Mouse (Mus musculus) spleen, embryonic (tissue): Measurements from ENCODE around the gene Siglecg.
"Not testable (repeated sequence)": the region's sequence is repeated elsewhere in the genome, so short reads cannot be mapped to it uniquely, and the experiment has no call there.

Experiments used
- CTCF ChIA-PET: fragments of 350-600 bp; sonication (Branson Sonifier 250); formaldehyde crosslinking; loops from one replicate; lab custom pipeline; 2022; lab: Charles Lee

Gene Siglecg

DNA sequence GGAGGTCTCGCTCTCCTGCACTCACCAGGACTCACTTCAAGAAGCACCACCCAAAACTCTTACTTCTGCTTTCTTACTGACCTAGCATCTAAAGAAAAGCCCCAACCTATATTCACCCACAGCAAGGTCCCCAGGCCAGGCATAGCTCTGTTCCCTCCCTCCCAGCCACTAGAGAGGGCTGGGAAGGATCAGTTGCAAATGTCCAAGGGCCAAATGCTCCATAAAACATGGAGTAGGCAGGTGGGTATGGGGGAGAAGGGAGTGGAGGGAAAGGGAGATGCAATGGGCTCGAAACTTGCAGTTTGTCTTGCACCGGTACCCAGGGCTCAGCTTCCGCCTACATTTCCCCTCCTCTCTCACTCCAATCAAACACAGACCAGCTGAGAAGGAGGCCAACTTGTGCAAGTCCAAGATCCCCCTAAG lies at the start of gene Siglecg:
Gene Siglecg, plus strand, starts transcription at position 74 of the 423 bp plus-strand sequence.
- CTCF ChIA-PET, result no interaction called here

DNA sequence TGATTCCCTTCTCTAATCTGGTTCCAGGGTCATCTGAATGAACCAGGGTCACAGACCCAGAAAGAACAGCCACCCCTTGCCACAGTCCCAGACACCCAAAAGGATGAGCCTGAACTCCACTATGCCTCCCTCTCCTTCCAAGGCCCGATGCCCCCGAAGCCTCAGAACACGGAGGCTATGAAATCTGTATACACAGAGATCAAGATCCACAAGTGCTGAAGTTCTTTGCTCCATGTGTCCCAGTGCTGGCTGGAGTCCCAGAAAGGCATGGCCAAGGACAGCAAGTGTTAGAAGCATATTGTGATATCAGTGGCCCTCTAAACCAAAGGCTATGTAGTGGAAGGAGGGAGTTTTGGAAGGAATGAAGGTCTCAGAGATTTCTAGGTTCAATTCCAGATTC lies 49.4 kb upstream of the Siglecg start:
- CTCF ChIA-PET, result no interaction called here

DNA sequence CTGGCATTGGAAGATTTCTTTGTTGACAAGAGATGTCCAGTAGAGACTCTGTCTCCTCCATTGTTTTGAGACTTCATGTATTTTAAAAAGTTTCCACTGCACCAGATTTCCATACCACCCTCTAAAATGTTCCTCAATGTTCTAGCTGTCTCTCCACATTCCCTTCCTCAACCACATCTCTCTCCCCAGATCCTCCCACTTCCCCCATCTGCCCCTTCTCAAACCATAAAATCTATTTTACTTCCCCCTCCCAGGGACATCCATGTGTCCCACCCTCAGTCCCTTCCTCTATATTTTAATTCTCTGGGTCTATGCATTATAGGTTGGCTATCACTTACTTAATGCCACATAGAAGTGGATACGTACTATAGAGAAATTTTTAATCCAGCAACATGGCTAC lies 46.6 kb upstream of the Siglecg start:
- CTCF ChIA-PET, result no interaction called here

DNA sequence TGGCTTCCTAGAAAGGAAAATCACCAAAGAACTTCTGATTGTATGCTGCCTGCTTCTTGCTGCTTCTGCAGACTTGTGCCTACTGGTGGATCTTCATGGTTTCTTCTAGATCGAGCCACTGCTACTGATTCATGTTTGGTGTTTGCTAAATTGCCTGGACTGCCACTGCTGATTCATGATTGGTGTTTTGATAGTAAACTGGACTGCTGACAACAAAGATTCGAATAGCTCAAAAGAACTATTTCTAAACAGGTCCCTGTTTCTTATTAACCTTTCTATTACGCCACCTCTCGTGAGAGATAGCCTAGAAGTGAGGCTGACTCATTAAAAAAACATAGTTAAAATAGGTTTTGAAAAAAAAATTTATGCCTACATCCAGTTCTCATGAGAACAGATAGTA lies 46.0 kb upstream of the Siglecg start:
- CTCF ChIA-PET, result no interaction called here

DNA sequence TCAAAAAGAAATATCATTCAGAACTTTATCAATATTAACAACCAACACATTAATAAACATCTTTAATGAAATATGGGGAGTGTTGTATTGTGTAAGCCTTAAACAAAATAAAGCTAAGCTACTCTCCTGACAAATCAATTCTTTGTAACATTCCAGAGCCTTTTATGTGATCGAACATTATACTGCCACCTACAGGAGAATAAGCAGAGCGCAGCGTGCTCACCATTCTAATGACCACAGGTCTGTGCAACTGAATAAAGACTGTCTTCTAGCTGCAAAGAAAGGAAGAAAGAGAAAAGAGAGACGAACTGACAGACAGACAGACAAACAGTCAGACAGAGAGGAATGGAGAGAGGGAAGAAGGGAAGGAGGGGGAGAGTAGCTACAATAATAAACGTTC lies 29.8 kb upstream of the Siglecg start:
- CTCF ChIA-PET, result no interaction called here

DNA sequence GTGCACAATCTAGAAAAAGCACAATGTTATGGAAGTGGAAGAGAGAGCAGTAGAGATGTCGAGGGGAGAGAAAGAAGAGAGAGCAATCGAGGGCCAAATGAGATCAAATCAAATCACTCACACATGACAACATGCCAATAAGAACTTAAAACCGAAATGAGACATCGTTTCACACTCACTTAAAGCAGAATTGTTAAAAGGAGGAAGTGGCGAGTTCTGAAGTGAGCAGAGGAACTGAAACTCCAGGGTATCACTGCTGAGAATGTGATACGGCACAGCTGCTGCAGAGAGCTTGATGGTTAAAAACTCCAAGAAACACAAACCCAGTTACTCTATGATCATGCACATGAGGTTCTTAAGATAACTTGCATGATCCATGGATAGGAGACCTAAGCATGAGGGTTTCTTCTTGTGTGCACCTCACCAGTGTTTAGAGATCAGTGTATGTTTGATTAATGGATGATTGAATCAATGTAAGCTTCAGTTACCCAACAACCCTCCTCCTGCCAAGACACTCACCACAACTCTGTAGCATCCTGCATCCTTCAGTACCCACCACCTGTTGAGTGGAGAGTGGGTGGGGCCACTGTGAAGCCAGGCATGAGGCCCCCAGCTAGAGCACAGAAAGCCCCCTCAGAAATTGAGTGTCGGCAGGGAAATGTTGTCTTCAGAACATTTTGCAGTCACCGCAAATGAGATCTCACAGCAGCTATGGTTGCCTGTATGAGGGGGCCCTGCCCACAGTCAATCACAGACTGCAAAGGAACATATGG lies 15.5 kb upstream of the Siglecg start:
- CTCF ChIA-PET, result no interaction called here

DNA sequence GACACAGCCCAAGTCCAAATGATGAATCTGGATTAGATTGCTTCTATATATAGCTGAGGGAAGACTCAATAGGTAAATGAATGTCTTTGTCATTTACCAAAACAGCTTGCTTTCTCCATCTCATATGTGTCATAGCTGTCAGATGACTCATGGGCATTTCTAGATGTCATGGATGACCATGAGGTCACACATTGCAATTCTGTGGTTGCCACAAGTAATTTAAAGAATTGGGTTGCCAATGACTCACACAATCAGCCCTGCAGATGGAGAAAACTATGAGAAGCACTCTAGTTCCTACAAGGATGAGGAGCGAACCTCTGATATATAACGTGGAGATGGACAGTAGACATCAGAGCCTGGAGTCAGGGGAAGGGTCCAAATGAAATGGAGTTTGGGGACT lies 8.5 kb upstream of the Siglecg start:
- CTCF ChIA-PET, result interaction anchor here (0.7 kb wide), 1 partner anchor 45 kb away, joined by 4 read pairs; no protein-coding TSS in a partner anchor

DNA sequence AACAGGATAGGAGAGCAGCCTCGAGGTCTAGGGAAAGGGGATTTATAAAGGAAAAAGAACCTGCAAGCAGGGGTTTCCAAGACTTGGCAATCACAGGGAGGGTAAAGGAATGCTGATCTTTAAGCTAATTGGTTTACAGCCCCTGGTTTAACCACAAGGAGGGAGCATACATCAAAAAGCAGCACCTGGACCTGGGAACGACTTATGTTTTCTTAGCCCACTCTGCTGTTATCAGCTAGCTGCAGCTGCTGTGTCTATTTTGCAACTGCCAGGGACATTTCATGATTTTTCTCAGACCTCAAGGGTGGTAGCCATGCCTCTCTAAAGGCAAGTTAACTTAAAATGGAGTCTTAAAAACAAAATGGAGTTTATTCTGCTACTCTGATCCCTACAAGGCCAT lies 5.3 kb upstream of the Siglecg start:
- CTCF ChIA-PET, result interaction anchor here (0.5 kb wide), 1 partner anchor 8 kb away, joined by 3 read pairs; no protein-coding TSS in a partner anchor

DNA sequence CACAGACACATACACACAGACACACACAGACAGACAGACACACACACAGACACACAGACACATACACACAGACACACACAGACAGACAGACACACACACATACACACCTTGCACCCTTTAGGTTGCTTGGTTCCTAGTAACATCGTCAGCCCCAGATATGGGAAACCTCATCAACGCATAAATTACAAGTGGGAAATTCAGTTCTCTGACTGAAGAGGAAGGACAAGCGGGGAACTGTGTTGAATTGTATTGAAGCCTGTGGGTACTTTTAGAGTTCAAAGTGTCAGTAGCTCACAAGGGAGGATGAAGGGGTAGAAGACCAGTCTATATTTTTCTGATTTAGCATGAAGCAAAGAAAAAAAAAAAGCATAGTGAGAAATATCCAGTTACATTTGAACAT lies 431 bp upstream of the Siglecg start:
- CTCF ChIA-PET, result no interaction called here

DNA sequence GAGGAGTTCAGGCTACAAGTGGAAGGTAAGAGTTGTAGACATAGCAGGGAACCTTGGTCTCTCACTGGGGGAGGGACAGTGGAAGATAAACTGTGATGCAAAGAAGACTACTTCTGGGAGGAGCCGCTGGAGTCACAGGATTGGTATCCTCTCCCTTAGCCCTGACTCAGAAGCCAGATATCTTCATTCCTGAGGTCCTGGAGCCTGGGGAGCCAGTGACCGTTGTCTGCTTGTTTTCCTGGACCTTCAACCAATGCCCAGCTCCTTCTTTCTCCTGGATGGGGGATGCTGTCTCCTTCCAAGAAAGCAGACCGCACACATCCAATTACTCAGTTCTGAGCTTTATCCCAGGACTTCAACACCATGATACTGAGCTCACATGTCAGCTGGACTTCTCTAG lies 1.1 kb downstream of the Siglecg start:
- CTCF ChIA-PET, result interaction anchor here (0.7 kb wide), 1 partner anchor 8 kb away, joined by 5 read pairs; no protein-coding TSS in a partner anchor

DNA sequence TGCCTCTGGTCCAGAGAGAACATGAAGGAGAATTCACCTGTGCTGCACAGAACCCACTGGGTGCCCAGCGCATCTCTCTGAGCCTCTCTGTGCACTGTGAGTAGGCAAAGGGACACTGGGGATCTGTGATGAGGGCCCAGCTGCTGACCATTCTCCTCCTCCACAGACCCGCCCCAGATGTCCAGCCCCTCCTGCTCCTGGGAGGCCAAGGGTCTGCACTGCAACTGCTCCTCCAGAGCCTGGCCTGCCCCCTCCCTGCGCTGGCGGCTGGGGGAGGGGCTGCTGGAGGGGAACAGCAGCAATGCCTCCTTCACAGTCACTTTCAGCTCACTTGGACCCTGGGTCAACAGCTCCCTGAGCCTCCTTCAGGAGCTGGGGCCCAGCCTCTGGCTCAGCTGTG lies 3.7 kb downstream of the Siglecg start:
- CTCF ChIA-PET, result not testable (repeated sequence)

DNA sequence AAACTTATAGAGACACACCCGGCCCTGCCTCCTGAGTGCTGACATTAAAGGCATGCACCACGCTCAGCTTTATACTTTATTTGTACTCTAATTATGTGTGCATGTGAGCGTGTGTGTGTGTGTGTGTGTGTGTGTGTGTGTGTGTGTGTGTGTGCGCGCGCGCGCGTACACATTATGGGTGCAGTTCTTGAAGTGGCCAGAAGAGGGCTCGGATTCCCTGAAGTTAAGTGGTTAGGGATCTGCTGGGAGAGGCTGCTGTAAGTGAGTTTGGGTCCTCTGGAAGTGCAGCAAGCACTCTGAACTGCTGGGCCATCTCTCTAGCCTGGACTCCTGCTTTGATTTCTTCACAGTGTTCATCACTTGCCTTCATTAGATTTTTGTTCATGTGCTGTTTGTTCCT lies 9.3 kb downstream of the Siglecg start:
- CTCF ChIA-PET, result interaction anchor here (0.6 to 0.9 kb wide), 3 partner anchors 8 to 10 kb away, joined by 4 to 9 read pairs (median 5); no protein-coding TSS in a partner anchor

DNA sequence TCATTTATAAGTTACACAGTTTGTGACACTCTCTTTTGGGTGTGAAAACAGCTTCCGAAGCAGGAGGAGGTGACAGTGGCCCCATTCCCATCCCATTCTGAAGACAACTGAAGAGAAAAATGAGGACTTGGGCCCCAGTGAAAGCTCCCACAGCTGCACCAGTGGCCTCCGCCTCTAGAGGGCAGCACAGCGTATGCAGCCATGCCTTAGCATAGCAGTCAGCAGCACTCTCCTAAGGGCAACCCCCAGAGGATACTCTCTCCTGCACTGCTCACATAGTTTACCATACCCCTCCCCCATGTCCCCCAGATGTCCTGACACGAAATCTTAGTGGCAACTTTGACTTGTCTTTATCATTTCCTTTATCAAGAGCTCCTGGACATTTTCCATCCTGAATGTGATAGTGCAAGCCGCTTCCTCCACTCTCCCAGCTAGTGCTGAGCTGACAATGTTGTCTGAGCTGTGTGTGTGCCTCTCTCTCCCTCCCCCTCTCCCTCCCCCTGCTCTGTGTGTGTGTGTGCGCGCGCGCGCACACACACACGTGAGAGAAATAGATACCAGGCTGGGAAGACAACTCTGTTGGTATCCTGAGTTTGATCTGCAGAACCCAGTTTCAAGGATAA lies 15.1 kb downstream of the Siglecg start:
- CTCF ChIA-PET, result interaction anchor here (0.6 to 1.0 kb wide), 3 partner anchors 26 to 76 kb away, joined by 3 to 6 read pairs (median 4); no protein-coding TSS in a partner anchor

DNA sequence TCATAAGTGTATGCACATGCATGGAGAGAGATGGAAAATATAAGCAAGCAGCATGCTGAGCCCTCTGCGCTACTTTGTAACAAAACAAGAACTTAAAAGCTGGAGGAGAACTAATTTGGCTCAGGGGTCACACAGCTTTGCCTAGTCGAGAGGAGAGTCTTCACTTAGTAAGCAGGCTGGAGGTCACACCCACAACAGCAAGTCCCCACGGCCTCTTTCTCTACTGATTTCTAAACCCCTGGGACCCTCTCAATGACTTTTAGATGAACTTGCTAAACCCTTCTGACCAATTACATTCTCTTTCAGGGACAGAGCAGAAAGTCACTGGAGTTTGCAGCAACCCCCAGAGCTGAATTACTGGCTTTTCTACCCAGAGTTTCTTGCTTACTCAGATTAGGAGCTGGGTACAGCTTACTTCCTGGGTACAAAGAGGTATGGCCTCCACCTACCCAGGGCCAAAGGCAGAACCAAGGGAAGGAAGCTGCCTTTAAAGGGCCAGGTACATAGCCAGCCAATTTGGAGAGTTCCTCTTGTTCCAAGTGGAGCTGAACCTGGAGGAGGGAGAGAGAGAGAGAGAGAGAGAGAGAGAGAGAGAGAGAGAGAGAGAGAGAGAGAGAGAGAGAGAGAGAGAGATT lies 16.1 kb downstream of the Siglecg start:
- CTCF ChIA-PET, result interaction anchor here (0.5 to 1.0 kb wide), 3 partner anchors 33 to 142 kb away, joined by 3 to 5 read pairs (median 4); no protein-coding TSS in a partner anchor

DNA sequence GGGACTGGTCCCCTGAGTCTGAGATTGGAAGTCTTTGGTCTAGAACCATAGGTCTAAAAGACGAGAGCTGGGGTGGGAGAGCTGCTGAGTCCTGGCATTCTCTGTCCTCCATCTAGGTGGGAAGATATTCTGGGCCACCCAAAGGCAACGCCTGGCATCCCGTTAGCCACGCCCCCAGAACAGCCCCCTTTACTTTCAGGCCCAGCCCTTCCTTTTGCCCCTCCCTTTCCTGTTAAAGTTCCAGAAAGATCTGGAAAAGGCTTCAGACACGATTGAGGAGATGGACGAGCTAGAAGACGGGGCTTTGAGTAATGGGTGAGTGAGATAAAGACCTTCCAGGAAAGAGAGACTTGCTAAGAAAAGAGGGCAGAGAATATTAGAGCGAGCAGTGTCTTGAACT lies 19.4 kb downstream of the Siglecg start, which contains the start of gene Lim2:
Gene Lim2, plus strand, starts transcription at position 265 of the 400 bp plus-strand sequence.
- CTCF ChIA-PET, result interaction anchor here (0.6 kb wide), 1 partner anchor 10 kb away, joined by 9 read pairs; no protein-coding TSS in a partner anchor

DNA sequence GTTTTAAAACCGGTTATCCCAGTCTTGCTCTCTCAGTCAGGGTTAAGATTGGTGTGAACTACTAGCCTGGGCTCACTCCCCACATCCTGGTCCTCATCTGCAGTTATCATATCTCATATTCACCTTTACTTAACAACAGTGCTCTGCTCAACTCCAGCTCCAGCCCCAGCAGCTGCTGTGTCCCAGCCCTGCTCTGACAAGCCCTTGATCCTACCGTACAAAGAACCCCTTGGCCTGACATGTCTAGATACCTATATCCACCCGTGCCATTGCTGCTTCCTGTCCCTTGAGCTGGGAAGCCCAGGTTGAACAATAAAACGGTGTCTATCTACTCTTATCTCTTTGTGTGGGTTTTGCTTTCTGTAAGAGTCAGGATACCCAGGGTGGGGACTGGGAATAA lies 21.5 kb downstream of the Siglecg start:
- CTCF ChIA-PET, result no interaction called here

DNA sequence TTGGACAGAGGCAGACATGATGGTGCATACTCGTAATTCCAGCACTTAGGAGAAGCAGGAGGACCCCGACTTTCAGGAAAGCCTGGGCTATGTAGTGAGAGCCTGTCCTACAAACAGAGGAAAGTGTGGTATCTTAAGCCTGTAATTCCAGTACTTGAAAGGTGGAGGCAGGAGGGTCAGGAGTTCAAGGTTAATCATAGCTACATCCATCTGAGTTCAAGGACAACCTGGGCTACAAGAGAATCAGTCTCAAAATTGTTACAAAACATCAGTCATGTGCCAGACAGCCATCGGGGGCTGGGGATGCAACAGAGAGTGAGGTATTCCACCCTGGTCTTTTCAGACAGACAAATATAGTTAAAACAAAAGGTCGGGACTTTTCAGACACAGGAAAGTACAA lies 24.9 kb downstream of the Siglecg start:
- CTCF ChIA-PET, result no interaction called here

DNA sequence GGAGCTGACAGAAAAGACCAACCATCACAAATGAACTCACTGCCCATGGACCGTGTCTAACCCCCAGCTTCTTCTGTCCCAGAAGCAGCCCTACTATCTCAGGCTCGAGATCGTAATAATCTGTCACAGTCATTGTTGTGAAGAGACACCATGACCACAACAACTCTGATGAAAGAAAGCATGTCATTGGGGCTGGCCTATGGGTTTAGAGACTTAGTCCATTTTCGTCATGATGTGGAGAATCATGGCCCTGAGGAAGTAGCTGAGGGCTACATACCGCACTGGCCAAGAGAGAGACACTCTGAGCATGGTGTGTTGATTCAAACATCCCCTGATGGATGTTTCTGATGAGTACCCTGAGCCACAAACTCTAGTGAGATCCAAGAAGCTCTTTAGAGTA lies 26.7 kb downstream of the Siglecg start:
- CTCF ChIA-PET, result no interaction called here

DNA sequence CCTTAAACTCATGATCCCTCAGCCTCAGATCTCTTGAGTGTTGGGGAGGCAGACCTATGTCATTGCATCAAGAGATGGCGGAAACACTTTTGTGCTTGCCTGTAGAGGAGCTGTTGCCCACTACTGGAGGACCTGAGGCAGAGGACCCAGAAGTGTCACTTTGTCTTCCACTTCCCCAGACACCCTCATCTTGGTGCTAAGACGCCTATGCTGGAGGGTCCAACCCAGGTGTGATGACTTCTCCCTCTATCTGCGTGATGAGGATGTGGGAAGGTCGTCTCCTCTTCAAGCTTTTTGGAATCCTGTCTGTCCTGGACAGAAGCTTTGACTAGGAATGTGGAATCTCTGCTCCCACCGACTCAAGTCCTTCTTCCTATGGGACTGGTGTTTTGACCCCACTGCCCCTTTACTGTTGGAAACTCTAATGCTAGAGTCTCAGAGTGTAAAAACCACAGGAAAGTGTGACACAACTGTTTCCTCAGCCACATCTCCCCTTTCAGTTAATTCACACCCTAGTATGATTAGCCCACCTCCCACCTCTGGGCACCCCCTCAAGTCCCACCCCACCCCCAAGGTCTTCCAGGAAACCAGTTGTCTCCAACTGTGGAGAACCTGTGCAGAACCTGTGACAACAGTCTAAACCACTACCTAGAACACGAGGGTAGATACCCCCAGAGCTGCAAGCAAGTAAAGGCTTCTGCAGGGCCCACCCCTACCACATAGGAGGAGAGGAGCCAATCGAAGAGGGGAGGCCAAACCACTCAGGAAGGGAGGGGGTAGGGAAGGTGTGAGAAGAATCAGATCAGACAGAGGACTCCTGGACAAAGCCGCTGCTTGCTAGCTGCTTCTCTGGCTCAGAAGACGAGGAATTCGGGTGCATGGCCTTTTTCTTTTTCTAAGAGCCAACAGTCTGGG lies 28.6 kb downstream of the Siglecg start, which contains the start of gene Nkg7:
Gene Nkg7, plus strand, starts transcription at position 733 of the 915 bp plus-strand sequence.
- CTCF ChIA-PET, result no interaction called here

DNA sequence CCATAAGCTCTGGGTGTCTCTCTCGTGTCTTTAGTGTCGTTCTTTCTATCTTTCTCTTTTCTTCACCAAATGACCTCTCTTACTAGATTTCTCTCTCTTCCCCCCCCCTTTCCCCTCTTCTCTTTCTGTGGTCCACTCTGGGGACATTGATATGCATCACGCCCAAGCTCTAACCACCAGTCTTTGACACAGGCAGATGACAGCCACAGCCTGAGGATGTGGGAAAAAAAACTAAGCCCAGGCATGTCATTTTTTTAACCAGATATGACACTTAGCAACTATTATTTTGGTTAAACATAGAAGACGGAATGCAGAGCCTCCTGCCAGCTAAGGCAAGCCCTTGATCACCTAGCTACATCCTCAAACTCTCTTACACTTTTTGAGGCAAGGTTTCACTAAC lies 30.6 kb downstream of the Siglecg start:
- CTCF ChIA-PET, result interaction anchor here (0.7 kb wide), 1 partner anchor 204 kb away, joined by 3 read pairs; no protein-coding TSS in a partner anchor

DNA sequence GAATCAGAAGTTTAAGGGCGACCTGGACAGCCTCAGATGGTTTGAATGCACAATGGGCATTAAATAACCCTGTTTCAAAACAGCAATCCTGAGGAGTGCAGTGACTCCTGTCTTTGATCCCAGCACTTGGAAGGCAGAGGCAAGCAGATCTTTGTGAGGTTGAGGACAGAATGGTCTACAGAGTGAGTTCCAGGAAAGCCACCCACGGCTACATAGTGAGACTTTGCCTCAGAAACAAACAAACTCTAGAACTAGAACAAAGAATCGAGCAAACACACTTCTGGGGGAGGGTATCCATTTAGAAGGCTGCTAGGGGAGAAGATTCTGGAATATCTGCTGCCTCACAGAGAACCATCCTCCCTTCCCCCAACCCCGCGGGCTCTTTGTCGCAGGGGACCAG lies 32.5 kb downstream of the Siglecg start, which contains the start of gene Cldnd2:
Gene Cldnd2, plus strand, starts transcription at position 301 of the 400 bp plus-strand sequence.
- CTCF ChIA-PET, result interaction anchor here (0.9 kb wide), 1 partner anchor 10 kb away, joined by 3 read pairs; no protein-coding TSS in a partner anchor
